Mouse (Mus musculus) hindbrain, embryonic 10.5 days (tissue): ENCODE results near the gene Ipcef1. TPM values are rescaled to one million over a fixed set of nuclear protein-coding genes. Genes with fewer than 3 reads are reported as not detected.

Experiments
- DNase-seq: peaks from one replicate; pipeline ENCODE4 v3.0.0-alpha.2; 2017; ENCODE audit warnings: low spot score
- H3K27ac ChIP-seq: fragments of 300-500 bp; sonication (generic); 2 replicates; pipeline ENCODE4 v1.5.1; 2016; ENCODE audit warnings: mild to moderate bottlenecking, moderate library complexity
- H3K27me3 ChIP-seq: fragments of 300-500 bp; sonication (generic); 2 replicates; pipeline ENCODE4 v1.6.1; 2016; ENCODE audit warnings: mild to moderate bottlenecking; ENCODE audit not compliant: poor library complexity, insufficient read depth, severe bottlenecking
- H3K36me3 ChIP-seq: fragments of 300-500 bp; sonication (generic); 2 replicates; pipeline ENCODE4 v1.6.1; 2016; ENCODE audit warnings: mild to moderate bottlenecking, moderate library complexity
- H3K4me1 ChIP-seq: fragments of 300-500 bp; sonication (generic); replicated peaks from 2 replicates; pipeline ENCODE4 v1.6.1; 2016; ENCODE audit warnings: mild to moderate bottlenecking
- H3K4me3 ChIP-seq: fragments of 300-500 bp; sonication (generic); 2 replicates; pipeline ENCODE4 v1.5.1; 2016; ENCODE audit warnings: mild to moderate bottlenecking, moderate library complexity
- H3K9me3 ChIP-seq: fragments of 300-500 bp; sonication (generic); 2 replicates; pipeline ENCODE4 v1.6.1; 2016; ENCODE audit warnings: mild to moderate bottlenecking, moderate library complexity
- WGBS: fragments of 180-500 bp; shearing (Covaris S2); methylation state at CpG from one replicate; pipeline ENCODE4 v1.1.7; 2016; 5-methylcytosine and 5-hydroxymethylcytosine counted together
- polyA plus RNA-seq: library from polyadenylated mRNA; unstranded; fragments of >200 nt; fragmentation: Nextera tagmentation; extraction: Ambion mirVana; gene quantifications from 2 replicates; pipeline ENCODE4 v1.2.1, GENCODE M21; 2016

Gene Ipcef1
- polyA plus RNA-seq, 1 experiment from 2014 or later, result 0.16 TPM

GRCm38 (mm10) chr10:6934776-6935175, 117.5 kb downstream of the Ipcef1 start:
- 82% methylated on average over 3 of the region's 3 CpGs for WGBS
- Histone ChIP-seq H3K9me3 (no peaks in the 10 kb centered on the region), H3K4me1 (no peaks in the 10 kb centered on the region), H3K4me3 (no peak overlapping the region), H3K27ac (no peak overlapping the region), H3K27me3 (no peaks in the 10 kb centered on the region), H3K36me3 (no peaks in the 10 kb centered on the region)
- no peak for DNase-seq

- DNase-seq, result no peak
- no peaks in the 10 kb centered on the region for H3K36me3 ChIP-seq
- 72% methylated on average over 2 of the region's 2 CpGs for WGBS
- H3K4me1 ChIP-seq, result no peaks in the 10 kb centered on the region
- H3K27ac ChIP-seq, result no peak overlapping the region
- no peak overlapping the region for H3K4me3 ChIP-seq
- H3K27me3 ChIP-seq, result no peaks in the 10 kb centered on the region
- H3K9me3 ChIP-seq, result no peaks in the 10 kb centered on the region
These were observed 121.4 kb downstream of the Ipcef1 start for GRCm38 (mm10) chr10:6930889-6931288.

GRCm38 (mm10) chr10:6930398-6930797, 121.9 kb downstream of the Ipcef1 start:
- Histone ChIP-seq H3K9me3 (no peaks in the 10 kb centered on the region), H3K36me3 (no peaks in the 10 kb centered on the region), H3K4me3 (no peak overlapping the region), H3K27ac (no peak overlapping the region), H3K4me1 (no peaks in the 10 kb centered on the region), H3K27me3 (no peaks in the 10 kb centered on the region)
- DNase-seq, result no peak
- WGBS, result 88% methylated on average over 1 of the region's 1 CpGs

GRCm38 (mm10) chr10:6928905-6929304, 123.4 kb downstream of the Ipcef1 start:
- WGBS, result 53% methylated on average over 1 of the region's 1 CpGs
- DNase-seq, result no peak
- no peak overlapping the region for H3K27ac ChIP-seq

GRCm38 (mm10) chr10:6927600-6928223, 124.6 kb downstream of the Ipcef1 start:
- Histone ChIP-seq H3K27ac (no peak overlapping the region), H3K36me3 (no peaks in the 10 kb centered on the region), H3K4me3 (no peak overlapping the region), H3K27me3 (no peaks in the 10 kb centered on the region), H3K9me3 (no peaks in the 10 kb centered on the region), H3K4me1 (no peaks in the 10 kb centered on the region)
- no peak for DNase-seq
- 80% methylated on average over 4 of the region's 4 CpGs for WGBS

More at GRCm38 (mm10) chr10:6928905-6929304, 123.4 kb downstream of the Ipcef1 start:
- Histone ChIP-seq H3K36me3 (no peaks in the 10 kb centered on the region), H3K4me3 (no peak overlapping the region), H3K27me3 (no peaks in the 10 kb centered on the region), H3K9me3 (no peaks in the 10 kb centered on the region), H3K4me1 (no peaks in the 10 kb centered on the region)

- Histone ChIP-seq H3K27me3 (no peaks in the 10 kb centered on the region), H3K36me3 (no peaks in the 10 kb centered on the region), H3K4me3 (no peak overlapping the region), H3K27ac (no peak overlapping the region), H3K4me1 (no peaks in the 10 kb centered on the region), H3K9me3 (no peaks in the 10 kb centered on the region)
- WGBS, result 91% methylated on average over 2 of the region's 2 CpGs
- DNase-seq, result no peak
These were observed 125.6 kb downstream of the Ipcef1 start for GRCm38 (mm10) chr10:6926724-6927123.

- no peak overlapping the region for H3K4me3 ChIP-seq
- peaks cover 13% of the 10 kb centered on the region for H3K4me1 ChIP-seq
- WGBS, result 16% methylated on average over 6 of the region's 6 CpGs
- no peaks in the 10 kb centered on the region for H3K36me3 ChIP-seq
- no peak overlapping the region for H3K27ac ChIP-seq
- H3K27me3 ChIP-seq, result no peaks in the 10 kb centered on the region
- peak; percentile 65 for DNase-seq
- no peaks in the 10 kb centered on the region for H3K9me3 ChIP-seq
These were observed 135.6 kb downstream of the Ipcef1 start for GRCm38 (mm10) chr10:6916545-6917257.

- 47% methylated on average over 1 of the region's 1 CpGs for WGBS
- H3K9me3 ChIP-seq, result no peaks in the 10 kb centered on the region
- H3K36me3 ChIP-seq, result no peaks in the 10 kb centered on the region
- H3K4me1 ChIP-seq, result peaks cover 13% of the 10 kb centered on the region
- DNase-seq, result no peak
- H3K27ac ChIP-seq, result no peak overlapping the region; the same call in 1 of the 2 replicates
- H3K4me3 ChIP-seq, result no peak overlapping the region
- no peaks in the 10 kb centered on the region for H3K27me3 ChIP-seq
These were observed 136.3 kb downstream of the Ipcef1 start for GRCm38 (mm10) chr10:6915991-6916390.

GRCm38 (mm10) chr10:6909763-6910162, 142.5 kb downstream of the Ipcef1 start:
- no peak for DNase-seq
- Histone ChIP-seq H3K27ac (no peak overlapping the region), H3K36me3 (no peaks in the 10 kb centered on the region), H3K9me3 (no peaks in the 10 kb centered on the region), H3K27me3 (no peaks in the 10 kb centered on the region), H3K4me1 (no peaks in the 10 kb centered on the region), H3K4me3 (no peak overlapping the region)
- 49% methylated on average over 2 of the region's 2 CpGs for WGBS

GRCm38 (mm10) chr10:6901819-6902393, 150.4 kb downstream of the Ipcef1 start:
- no peak overlapping the region for H3K4me3 ChIP-seq
- DNase-seq, result no peak
- H3K27me3 ChIP-seq, result no peaks in the 10 kb centered on the region
- H3K36me3 ChIP-seq, result no peaks in the 10 kb centered on the region
- H3K27ac ChIP-seq, result no peak overlapping the region
- no peaks in the 10 kb centered on the region for H3K4me1 ChIP-seq
- 92% methylated on average over 3 of the region's 3 CpGs for WGBS
- no peaks in the 10 kb centered on the region for H3K9me3 ChIP-seq

- no peaks in the 10 kb centered on the region for H3K9me3 ChIP-seq
- H3K36me3 ChIP-seq, result no peaks in the 10 kb centered on the region
- 85% methylated on average over 4 of the region's 4 CpGs for WGBS
- no peaks in the 10 kb centered on the region for H3K27me3 ChIP-seq
- no peak overlapping the region for H3K4me3 ChIP-seq
- no peak overlapping the region for H3K27ac ChIP-seq
- DNase-seq, result no peak
- H3K4me1 ChIP-seq, result no peaks in the 10 kb centered on the region
These were observed 152.2 kb downstream of the Ipcef1 start for GRCm38 (mm10) chr10:6900126-6900525.

- 81% methylated on average over 3 of the region's 3 CpGs for WGBS
- H3K27me3 ChIP-seq, result no peaks in the 10 kb centered on the region
- no peak overlapping the region for H3K27ac ChIP-seq
- no peaks in the 10 kb centered on the region for H3K9me3 ChIP-seq
- no peak overlapping the region for H3K4me3 ChIP-seq
- no peaks in the 10 kb centered on the region for H3K36me3 ChIP-seq
- DNase-seq, result no peak
- H3K4me1 ChIP-seq, result no peaks in the 10 kb centered on the region
These were observed 155.5 kb downstream of the Ipcef1 start for GRCm38 (mm10) chr10:6896659-6897303.

- no peak overlapping the region for H3K4me3 ChIP-seq
- WGBS, result 77% methylated on average over 3 of the region's 3 CpGs
- H3K9me3 ChIP-seq, result no peaks in the 10 kb centered on the region
- no peaks in the 10 kb centered on the region for H3K27me3 ChIP-seq
- H3K36me3 ChIP-seq, result no peaks in the 10 kb centered on the region
- H3K4me1 ChIP-seq, result no peaks in the 10 kb centered on the region
- no peak overlapping the region for H3K27ac ChIP-seq
- no peak for DNase-seq
These were observed 156.5 kb downstream of the Ipcef1 start for GRCm38 (mm10) chr10:6895796-6896195.
